Mouse (Mus musculus) hindbrain, embryonic 16.5 days (tissue): ENCODE data around the gene Rfx7. TPM values are rescaled to one million over a fixed set of nuclear protein-coding genes. Genes with fewer than 3 reads are reported as not detected.

Experiments used
- ATAC-seq: fragments of 200-750 bp; cut with Nextera tagmentation; 2 replicates; pipeline ENCODE4 v1.8.0; 2017; ENCODE audit warnings: moderate TSS enrichment, moderate library complexity
- H3K27ac ChIP-seq: fragments of 300-500 bp; sonication (generic); 2 replicates; pipeline ENCODE4 v1.5.1; 2014; ENCODE audit warnings: low read depth, mild to moderate bottlenecking, control low read depth, low read length, moderate library complexity
- H3K27me3 ChIP-seq: fragments of 300-500 bp; sonication (generic); replicated peaks from 2 replicates; pipeline ENCODE4 v1.6.1; 2014; ENCODE audit warnings: low read length; ENCODE audit not compliant: control insufficient read depth, insufficient read depth
- H3K36me3 ChIP-seq: fragments of 300-500 bp; sonication (generic); 2 replicates; pipeline ENCODE4 v1.6.1; 2014; ENCODE audit warnings: mild to moderate bottlenecking, low read length, moderate library complexity, mixed read lengths; ENCODE audit not compliant: control insufficient read depth, insufficient read depth
- H3K4me1 ChIP-seq: fragments of 300-500 bp; sonication (generic); 2 replicates; pipeline ENCODE4 v1.6.1; 2014; ENCODE audit warnings: low read depth, low read length; ENCODE audit not compliant: control insufficient read depth, insufficient read depth
- H3K4me2 ChIP-seq: fragments of 300-500 bp; sonication (generic); 2 replicates; pipeline ENCODE4 v1.6.1; 2014; ENCODE audit warnings: mild to moderate bottlenecking, low read length, control low read depth, moderate library complexity
- H3K4me3 ChIP-seq: fragments of 300-500 bp; sonication (generic); 2 replicates; pipeline ENCODE4 v1.5.1; 2014; ENCODE audit warnings: mild to moderate bottlenecking, low read length, control low read depth, moderate library complexity
- H3K9ac ChIP-seq: fragments of 300-500 bp; sonication (generic); 2 replicates; pipeline ENCODE4 v1.6.1; 2014; ENCODE audit warnings: low read depth, mild to moderate bottlenecking, control low read depth, low read length, moderate library complexity
- H3K9me3 ChIP-seq: fragments of 300-500 bp; sonication (generic); 2 replicates; pipeline ENCODE4 v1.6.1; 2014; ENCODE audit warnings: mild to moderate bottlenecking, low read length, moderate library complexity; ENCODE audit not compliant: control insufficient read depth
- WGBS: fragments of 180-500 bp; shearing (Covaris S2); extraction: QIAGEN DNeasy Blood & Tissue Kit; methylation state at CpG from one replicate; pipeline ENCODE4 v1.1.7; 2014; 5-methylcytosine and 5-hydroxymethylcytosine counted together
- polyA plus RNA-seq: library from polyadenylated mRNA; unstranded; fragments of >200 nt; fragmentation: Nextera tagmentation; extraction: Ambion mirVana; gene quantifications from 2 replicates; pipeline ENCODE4 v1.2.1, GENCODE M21; 2015

The Rfx7 gene
- 12.5 and 13.2 TPM in 2 replicates for polyA plus RNA-seq

DNA sequence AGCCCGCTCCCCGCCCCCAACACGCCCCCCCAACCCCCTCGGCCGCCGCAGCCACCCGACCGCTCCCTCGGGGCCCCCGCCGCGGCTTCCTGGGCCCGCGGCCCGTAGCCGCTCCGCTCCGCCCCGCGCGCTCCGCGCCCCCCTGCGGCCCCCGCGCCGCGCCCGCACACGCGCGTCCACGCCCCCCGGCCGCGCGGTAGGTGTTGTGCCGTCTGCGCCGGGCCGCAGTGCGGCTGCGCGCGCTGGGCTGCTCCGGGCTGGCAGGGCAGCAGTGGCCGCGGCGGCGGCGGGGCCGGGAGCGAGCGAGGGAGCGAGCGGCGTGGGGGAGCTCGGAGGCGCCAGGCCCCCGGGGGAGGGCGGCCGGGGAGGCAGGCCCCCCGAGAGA, at the start of gene Rfx7:
Gene Rfx7, plus strand, starts transcription at position 245 of the 385 bp plus-strand sequence.
- Histone ChIP-seq H3K36me3 (no peaks in the 10 kb centered on the region), H3K4me3 (peak within 1 kb of the TSS; percentile 94), H3K9ac (peak within 1 kb of the TSS; percentile 96), H3K4me2 (peak within 1 kb of the TSS; percentile 72), H3K27ac (peak within 1 kb of the TSS; percentile 100), H3K4me1 (peaks cover 8% of the 10 kb centered on the region), H3K27me3 (no peaks in the 10 kb centered on the region), H3K9me3 (no peaks in the 10 kb centered on the region)
- 0% methylated on average over 33 of the region's 63 CpGs for WGBS
- ATAC-seq = peak; percentile 86

- no peak overlapping the region for H3K9ac ChIP-seq
- peaks cover 4% of the 10 kb centered on the region for H3K4me1 ChIP-seq
- no peaks in the 10 kb centered on the region for H3K9me3 ChIP-seq
- peaks cover 4% of the 10 kb centered on the region; the same call in 1 of the 2 replicates for H3K36me3 ChIP-seq
- no peak overlapping the region for H3K4me3 ChIP-seq
- no peaks in the 10 kb centered on the region for H3K27me3 ChIP-seq
- no peak overlapping the region for H3K27ac ChIP-seq
- ATAC-seq = no peak
- no peak overlapping the region for H3K4me2 ChIP-seq
Observed at GRCm38 (mm10) chr9:72488523-72488922, 43.5 kb upstream of the Rfx7 start.

DNA sequence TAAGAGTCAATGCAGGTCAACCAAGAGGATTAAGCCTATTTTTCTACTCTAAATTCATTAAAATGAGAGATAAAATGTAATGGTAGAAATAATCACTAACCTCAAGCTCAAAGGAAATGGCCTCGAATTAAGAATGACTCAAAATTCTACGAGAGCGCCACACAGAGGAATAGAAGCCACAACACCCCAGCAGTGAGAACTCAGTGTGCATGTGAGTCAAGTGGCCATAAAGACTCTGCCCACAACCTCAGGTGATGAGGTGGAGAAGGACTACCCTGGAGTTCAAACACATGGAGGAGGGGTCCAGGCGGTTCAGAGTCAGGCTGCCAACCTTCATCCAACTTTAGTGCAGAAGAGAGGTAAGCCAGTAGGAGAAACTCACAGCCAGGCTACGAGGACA, 42.9 kb upstream of the Rfx7 start:
- H3K4me3 ChIP-seq = no peak overlapping the region
- no peak for ATAC-seq
- 95% methylated on average over 5 of the region's 5 CpGs for WGBS
- H3K27me3 ChIP-seq = no peaks in the 10 kb centered on the region
- peaks cover 4% of the 10 kb centered on the region; the same call in 1 of the 2 replicates for H3K36me3 ChIP-seq
- H3K9me3 ChIP-seq = no peaks in the 10 kb centered on the region
- no peak overlapping the region for H3K27ac ChIP-seq
- H3K4me1 ChIP-seq = peaks cover 4% of the 10 kb centered on the region
- no peak overlapping the region for H3K9ac ChIP-seq
- no peak overlapping the region for H3K4me2 ChIP-seq

GRCm38 (mm10) chr9:72491559-72492193, 40.4 kb upstream of the Rfx7 start:
- Histone ChIP-seq H3K27ac (peak overlapping the region; percentile 77), H3K4me1 (peaks cover 4% of the 10 kb centered on the region), H3K27me3 (no peaks in the 10 kb centered on the region), H3K9me3 (no peaks in the 10 kb centered on the region), H3K4me2 (peak overlapping the region; percentile 59), H3K36me3 (peaks cover 4% of the 10 kb centered on the region; the same call in 1 of the 2 replicates), H3K4me3 (peak overlapping the region; percentile 52), H3K9ac (peak overlapping the region; percentile 63)
- peak; percentile 98 for ATAC-seq
- whole genome bisulfite sequencing = under 1% methylated on average over 32 of the region's 32 CpGs

GRCm38 (mm10) chr9:72492194-72492565, 39.9 kb upstream of the Rfx7 start, which contains the start of gene Tex9:
Tex9 (minus strand) TSS chr9:72492212.
- peak within 1 kb of the TSS; percentile 77 for H3K27ac ChIP-seq
- peak within 1 kb of the TSS; percentile 63 for H3K9ac ChIP-seq
- peak within 1 kb of the TSS; percentile 52 for H3K4me3 ChIP-seq
- no peaks in the 10 kb centered on the region for H3K9me3 ChIP-seq
- H3K27me3 ChIP-seq = no peaks in the 10 kb centered on the region
- no peak; the same call in 1 of the 2 replicates for ATAC-seq
- no peaks in the 10 kb centered on the region for H3K36me3 ChIP-seq
- 5% methylated on average over 6 of the region's 6 CpGs for WGBS
- peaks cover 4% of the 10 kb centered on the region for H3K4me1 ChIP-seq
- peak within 1 kb of the TSS; percentile 59 for H3K4me2 ChIP-seq

- no peaks in the 10 kb centered on the region for H3K9me3 ChIP-seq
- H3K27me3 ChIP-seq = no peaks in the 10 kb centered on the region
- no peak overlapping the region for H3K27ac ChIP-seq
- ATAC-seq = no peak
- peaks cover 4% of the 10 kb centered on the region for H3K4me1 ChIP-seq
- H3K4me3 ChIP-seq = no peak overlapping the region
- H3K4me2 ChIP-seq = no peak overlapping the region
- H3K9ac ChIP-seq = no peak overlapping the region
- WGBS = 76% methylated on average over 2 of the region's 2 CpGs
- H3K36me3 ChIP-seq = no peaks in the 10 kb centered on the region
Observed at GRCm38 (mm10) chr9:72493465-72493864, 38.6 kb upstream of the Rfx7 start.

GRCm38 (mm10) chr9:72493984-72494685, 37.9 kb upstream of the Rfx7 start:
- Histone ChIP-seq H3K27ac (no peak overlapping the region), H3K4me1 (peaks cover 4% of the 10 kb centered on the region), H3K27me3 (no peaks in the 10 kb centered on the region), H3K9me3 (no peaks in the 10 kb centered on the region), H3K36me3 (no peaks in the 10 kb centered on the region), H3K9ac (no peak overlapping the region), H3K4me2 (no peak overlapping the region), H3K4me3 (no peak overlapping the region)
- 84% methylated on average over 3 of the region's 3 CpGs for WGBS
- ATAC-seq = no peak

- 64% methylated on average over 2 of the region's 2 CpGs for WGBS
Observed at GRCm38 (mm10) chr9:72496691-72497090, 35.3 kb upstream of the Rfx7 start.

DNA sequence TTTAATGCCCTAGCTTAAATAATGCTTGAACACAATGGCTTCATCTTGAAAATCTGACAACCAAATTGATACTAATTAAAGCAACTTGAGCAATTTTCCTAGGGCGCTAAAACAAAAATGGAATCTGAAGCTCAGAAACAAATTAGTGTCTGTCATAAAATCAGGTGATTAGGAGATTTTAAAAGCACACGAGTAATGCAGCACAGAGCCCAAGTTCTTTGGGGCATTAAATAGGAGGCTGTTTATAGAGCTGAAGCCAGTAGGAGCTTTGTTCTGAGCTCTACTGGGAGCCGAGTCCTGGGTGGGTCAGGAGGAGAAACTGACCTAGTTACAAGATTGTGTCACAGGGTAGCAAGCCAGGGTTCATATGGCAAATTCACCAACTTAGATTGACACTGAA, 34.9 kb upstream of the Rfx7 start:
- Histone ChIP-seq H3K36me3 (no peaks in the 10 kb centered on the region), H3K4me1 (peaks cover 3% of the 10 kb centered on the region), H3K4me2 (no peak overlapping the region), H3K27ac (no peak overlapping the region), H3K9me3 (no peaks in the 10 kb centered on the region), H3K27me3 (no peaks in the 10 kb centered on the region), H3K9ac (no peak overlapping the region), H3K4me3 (no peak overlapping the region)
- WGBS = 56% methylated on average over 3 of the region's 3 CpGs
- no peak for ATAC-seq

More at GRCm38 (mm10) chr9:72496691-72497090, 35.3 kb upstream of the Rfx7 start:
- Histone ChIP-seq H3K27ac (no peak overlapping the region), H3K9me3 (no peaks in the 10 kb centered on the region), H3K4me2 (no peak overlapping the region), H3K9ac (no peak overlapping the region), H3K4me3 (no peak overlapping the region), H3K4me1 (peaks cover 4% of the 10 kb centered on the region), H3K27me3 (no peaks in the 10 kb centered on the region), H3K36me3 (no peaks in the 10 kb centered on the region)
- no peak for ATAC-seq
